Mouse (Mus musculus) ES-Bruce4 (cell line): Measurements from ENCODE around the gene Ctsf.

ENCODE experiments used
- CTCF ChIP-seq: IDR thresholded peaks from one replicate; pipeline ENCODE4 v1.8.1; 2011; ENCODE audit warnings: low read depth, low read length
- EP300 ChIP-seq: IDR thresholded peaks from 2 replicates; pipeline ENCODE4 v1.6.1; 2011; ENCODE audit warnings: low read depth, low read length; ENCODE audit not compliant: insufficient read depth
- POLR2A ChIP-seq: IDR thresholded peaks from one replicate; pipeline ENCODE4 v1.8.1; 2011; ENCODE audit warnings: low read length; ENCODE audit not compliant: insufficient read depth

DNA sequence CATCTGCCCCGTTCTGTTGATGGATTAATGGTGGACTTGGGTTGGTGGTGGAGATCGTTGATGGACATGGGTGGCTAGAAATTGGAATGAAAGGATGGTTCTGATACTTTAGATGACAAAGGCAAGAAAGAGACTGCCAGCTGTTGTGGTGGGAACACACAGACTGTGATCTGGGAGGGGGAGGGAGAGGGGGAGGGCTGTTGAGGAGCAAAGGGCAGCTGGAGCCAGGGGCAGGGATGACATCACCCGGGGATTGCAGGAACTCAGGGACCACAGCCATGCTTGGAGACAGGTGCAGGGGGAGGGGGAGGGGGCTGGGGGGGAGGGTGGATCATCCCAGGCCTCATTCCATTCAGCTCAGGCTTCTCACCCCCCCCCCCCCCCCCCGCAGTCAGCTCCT is 21.3 kb downstream of the Ctsf start:
- TF ChIP-seq CTCF: no peak
- no peak for TF ChIP-seq EP300
- TF ChIP-seq POLR2A: no peak
